Mouse (Mus musculus) stomach, postnatal 0 days (tissue): ENCODE measurements around the gene Riok1. TPM values are rescaled to one million over a fixed set of nuclear protein-coding genes. Genes with fewer than 3 reads are reported as not detected.

Experiments
- ATAC-seq: fragments of 200-750 bp; cut with Nextera tagmentation; 2 replicates; pipeline ENCODE4 v1.8.0; 2017; ENCODE audit not compliant: low FRiP score, low TSS enrichment
- DNase-seq: peaks from one replicate; pipeline ENCODE4 v3.0.0-alpha.2; 2016; ENCODE audit warnings: low spot score
- H3K27ac ChIP-seq: fragments of 300-500 bp; sonication (generic); replicated peaks from 2 replicates; pipeline ENCODE4 v1.5.1; 2014; ENCODE audit warnings: mild to moderate bottlenecking, control low read depth
- H3K27me3 ChIP-seq: fragments of 300-500 bp; sonication (generic); 2 replicates; pipeline ENCODE4 v1.6.1; 2014; ENCODE audit warnings: low read length; ENCODE audit not compliant: control insufficient read depth, insufficient read depth
- H3K36me3 ChIP-seq: fragments of 300-500 bp; sonication (generic); 2 replicates; pipeline ENCODE4 v1.6.1; 2014; ENCODE audit warnings: low read length, mixed read lengths; ENCODE audit not compliant: control insufficient read depth, insufficient read depth
- H3K4me1 ChIP-seq: fragments of 300-500 bp; sonication (generic); replicated peaks from 2 replicates; pipeline ENCODE4 v1.6.1; 2014; ENCODE audit warnings: antibody characterized with exemption; ENCODE audit not compliant: control insufficient read depth, insufficient read depth
- H3K4me2 ChIP-seq: fragments of 300-500 bp; sonication (generic); replicated peaks from 2 replicates; pipeline ENCODE4 v1.6.1; 2014; ENCODE audit warnings: low read depth, mild to moderate bottlenecking, control low read depth, moderate library complexity
- H3K4me3 ChIP-seq: fragments of 300-500 bp; sonication (generic); 2 replicates; pipeline ENCODE4 v1.5.1; 2014; ENCODE audit warnings: low read depth, low read length, control low read depth
- H3K9ac ChIP-seq: fragments of 300-500 bp; sonication (generic); 2 replicates; pipeline ENCODE4 v1.6.1; 2014; ENCODE audit warnings: mild to moderate bottlenecking, low read length, control low read depth, mixed read lengths
- H3K9me3 ChIP-seq: fragments of 300-500 bp; sonication (generic); 2 replicates; pipeline ENCODE4 v1.6.1; 2016; ENCODE audit warnings: low read length; ENCODE audit not compliant: control insufficient read depth
- CTCF ChIP-seq: IDR thresholded peaks from 2 replicates; pipeline ENCODE4 v1.5.1; 2016; ENCODE audit warnings: antibody characterized with exemption, low read depth, mild to moderate bottlenecking, moderate library complexity
- EP300 ChIP-seq: optimal IDR thresholded peaks from 2 replicates; pipeline ENCODE3; 2016; ENCODE audit warnings: antibody characterized with exemption
- WGBS: fragments of 180-500 bp; shearing (Covaris S2); extraction: QIAGEN DNeasy Blood & Tissue Kit; methylation state at CpG from one replicate; pipeline ENCODE4 v1.1.7; 2014; 5-methylcytosine and 5-hydroxymethylcytosine counted together
- polyA plus RNA-seq: library from polyadenylated mRNA; unstranded; fragments of >200 nt; fragmentation: Nextera tagmentation; extraction: Ambion mirVana; gene quantifications from 2 replicates; pipeline ENCODE4 v1.2.1, GENCODE M21; 2015

Riok1 gene
- polyA plus RNA-seq, 1 experiment from 2014 or later = 22.9 TPM

- H3K9ac ChIP-seq = peak within 1 kb of the TSS; percentile 94
- H3K9me3 ChIP-seq = no peaks in the 10 kb centered on the region
- DNase-seq (peak; percentile 97), ATAC-seq (peak; percentile 97)
- peaks cover 2% of the 10 kb centered on the region; the same call in 1 of the 2 replicates for H3K36me3 ChIP-seq
- whole genome bisulfite sequencing = under 1% methylated on average over 47 of the region's 47 CpGs
- H3K4me1 ChIP-seq = no peaks in the 10 kb centered on the region; the same call in 1 of the 2 replicates
- H3K27ac ChIP-seq = peak within 1 kb of the TSS; percentile 84
- peak within 1 kb of the TSS; percentile 79 for H3K4me3 ChIP-seq
- TF ChIP-seq EP300 (no peak), CTCF (peak; percentile 57)
- H3K4me2 ChIP-seq = peak within 1 kb of the TSS; percentile 90
- no peaks in the 10 kb centered on the region for H3K27me3 ChIP-seq
These were observed 371 bp downstream of the Riok1 start, which contains the start of gene Cage1 for GRCm38 (mm10) chr13:38037044-38037687. Gene Cage1 (minus strand): TSS chr13:38037069.

- no peak for TF ChIP-seq CTCF
- no peak for TF ChIP-seq EP300
- WGBS = 30% methylated on average over 12 of the region's 12 CpGs
These were observed 1.0 kb downstream of the Riok1 start for GRCm38 (mm10) chr13:38037811-38038210.

GRCm38 (mm10) chr13:38049888-38050287 is 13.1 kb downstream of the Riok1 start:
- DNase-seq = no peak
- no peaks in the 10 kb centered on the region for H3K4me1 ChIP-seq
- TF ChIP-seq EP300 = no peak
- TF ChIP-seq CTCF = no peak
- WGBS = 85% methylated on average over 3 of the region's 3 CpGs
- H3K36me3 ChIP-seq = peaks cover 32% of the 10 kb centered on the region
- H3K27ac ChIP-seq = no peak overlapping the region
- H3K27me3 ChIP-seq = no peaks in the 10 kb centered on the region
- no peak overlapping the region for H3K4me2 ChIP-seq
- H3K9ac ChIP-seq = no peak overlapping the region
- no peak for ATAC-seq
- no peaks in the 10 kb centered on the region for H3K9me3 ChIP-seq
- H3K4me3 ChIP-seq = no peak overlapping the region

More at GRCm38 (mm10) chr13:38037811-38038210, 1.0 kb downstream of the Riok1 start:
- Histone ChIP-seq H3K9ac (peak overlapping the region; percentile 94), H3K36me3 (peaks cover 2% of the 10 kb centered on the region; the same call in 1 of the 2 replicates), H3K4me1 (no peaks in the 10 kb centered on the region; the same call in 1 of the 2 replicates), H3K27me3 (no peaks in the 10 kb centered on the region), H3K4me2 (peak overlapping the region; percentile 90), H3K9me3 (no peaks in the 10 kb centered on the region), H3K27ac (peak overlapping the region; percentile 84), H3K4me3 (peak overlapping the region; percentile 79)
- ATAC-seq (no peak), DNase-seq (no peak)

GRCm38 (mm10) chr13:38062678-38063077 is 25.9 kb downstream of the Riok1 start:
- TF ChIP-seq EP300 (no peak), CTCF (no peak)
- 86% methylated on average over 11 of the region's 11 CpGs for whole genome bisulfite sequencing
- Histone ChIP-seq H3K4me1 (no peaks in the 10 kb centered on the region), H3K9ac (no peak overlapping the region), H3K27ac (no peak overlapping the region), H3K27me3 (no peaks in the 10 kb centered on the region), H3K36me3 (peaks cover 15% of the 10 kb centered on the region), H3K4me3 (no peak overlapping the region), H3K9me3 (no peaks in the 10 kb centered on the region), H3K4me2 (no peak overlapping the region)
- DNase-seq = no peak
- no peak for ATAC-seq

- 60% methylated on average over 11 of the region's 11 CpGs for WGBS
- no peaks in the 10 kb centered on the region for H3K27me3 ChIP-seq
- H3K27ac ChIP-seq = no peak overlapping the region
- H3K9ac ChIP-seq = no peak overlapping the region
- ATAC-seq = peak; percentile 79
- H3K4me3 ChIP-seq = no peak overlapping the region
- peaks cover 10% of the 10 kb centered on the region for H3K36me3 ChIP-seq
- TF ChIP-seq CTCF = peak; percentile 92
- TF ChIP-seq EP300 = no peak
- no peaks in the 10 kb centered on the region for H3K4me1 ChIP-seq
- H3K4me2 ChIP-seq = no peak overlapping the region
- H3K9me3 ChIP-seq = no peaks in the 10 kb centered on the region
- peak; percentile 57 for DNase-seq
These were observed 28.3 kb downstream of the Riok1 start for GRCm38 (mm10) chr13:38064854-38065663.

GRCm38 (mm10) chr13:38070945-38071344 is 34.1 kb downstream of the Riok1 start:
- Histone ChIP-seq H3K27ac (0 out of 2 replicates have a peak overlapping the region, but pooled peaks have one; percentile 8), H3K4me1 (no peaks in the 10 kb centered on the region), H3K27me3 (no peaks in the 10 kb centered on the region), H3K9ac (no peak overlapping the region), H3K36me3 (no peaks in the 10 kb centered on the region), H3K4me2 (no peak overlapping the region), H3K4me3 (no peak overlapping the region), H3K9me3 (no peaks in the 10 kb centered on the region)
- DNase-seq (no peak), ATAC-seq (no peak)
- no peak for TF ChIP-seq EP300
- no peak for TF ChIP-seq CTCF
- 25% methylated on average over 4 of the region's 4 CpGs for WGBS
